Mouse (Mus musculus) olfactory bulb, adult 2 months (tissue): ENCODE measurements around the gene Msrb1.

ENCODE experiments used
- CTCF ChIP-seq: fragments of 200-500 bp; IDR thresholded peaks from 2 replicates; pipeline ENCODE4 v1.5.1; 2012; ENCODE audit warnings: low read depth, mild to moderate bottlenecking, low read length, moderate library complexity; ENCODE audit not compliant: insufficient read depth
- POLR2A ChIP-seq: fragments of 200-500 bp; IDR thresholded peaks from 2 replicates; pipeline ENCODE4 v1.6.1; 2012; ENCODE audit warnings: mild to moderate bottlenecking, low read depth, low read length, moderate library complexity; ENCODE audit not compliant: insufficient read depth

DNA sequence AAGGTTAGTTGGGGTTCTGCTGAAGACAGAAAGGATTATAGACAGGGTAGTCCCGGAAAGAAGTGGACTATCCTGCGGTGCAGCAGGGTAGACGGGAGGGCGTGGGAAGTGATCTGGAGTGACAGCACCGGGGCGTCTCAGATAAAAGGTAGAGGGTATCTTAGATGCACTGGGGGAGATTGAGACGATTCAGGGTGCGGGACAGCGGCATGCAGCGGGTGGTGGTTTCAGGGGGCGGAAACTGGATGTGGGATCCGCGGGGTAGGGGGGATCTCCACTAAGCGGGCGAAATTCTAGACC lies 12.6 kb upstream of the Msrb1 start:
- no peak for TF ChIP-seq POLR2A
- no peak for TF ChIP-seq CTCF
